Mouse (Mus musculus): ENCODE data around the gene Wfdc8. TPM values are rescaled to one million over a fixed set of nuclear protein-coding genes. Genes with fewer than 3 reads are reported as not detected.
"Not testable (repeated sequence)": the region's sequence is repeated elsewhere in the genome, so short reads cannot be mapped to it uniquely, and the experiment has no call there.

Gene Wfdc8
- polyA plus RNA-seq (2011; ENCODE audit: insufficient read depth, insufficient read length, low replicate concordance, missing spikeins) = not detected in 2 replicates

DNA sequence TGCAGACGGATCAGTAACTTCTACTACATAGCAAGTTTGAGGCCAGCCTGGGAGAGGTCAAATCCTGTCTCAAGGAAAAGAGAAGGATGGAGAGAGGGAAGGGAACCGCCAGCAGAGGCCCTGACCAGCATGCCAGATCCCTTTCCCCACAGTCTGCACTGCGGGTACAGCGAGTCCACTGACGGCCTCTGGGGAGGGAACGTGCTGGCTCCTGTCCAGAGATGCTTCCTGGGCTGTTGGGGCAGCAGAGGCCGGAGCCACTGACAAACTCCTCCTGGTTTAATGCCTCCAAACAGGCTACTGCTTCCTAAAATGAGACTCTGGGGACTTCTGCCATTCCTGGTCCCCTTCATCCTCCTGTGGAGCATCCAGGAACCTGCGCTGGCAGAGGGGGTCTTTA, at the start of gene Wfdc8, which contains the start of gene Wfdc6b:
TSS of gene Wfdc8 (minus strand) at position 156 of the 400 bp plus-strand sequence.
TSS of gene Wfdc6b (plus strand) at position 52 of the 400 bp plus-strand sequence.
- H3K4me1 ChIP-seq (ENCODE audit: control insufficient read depth, insufficient read depth, low read length); H3K4me3 ChIP-seq (replicated peaks; ENCODE audit: control insufficient read depth, low read depth, low read length); H3K27ac ChIP-seq (ENCODE audit: control insufficient read depth, insufficient read depth, low read depth, low read length, poor library complexity): not testable (repeated sequence)
- 62% methylated on average over 8 of the region's 8 CpGs for WGBS

- Histone ChIP-seq H3K27ac (ENCODE audit: control insufficient read depth, insufficient read depth, low read depth, low read length, poor library complexity) (no peak within 1 kb of the TSS), H3K4me1 (ENCODE audit: control insufficient read depth, insufficient read depth, low read length) (0 out of 2 replicates have a peak, but pooled peaks cover 1% of the 10 kb centered on the region), H3K4me3 (replicated peaks; ENCODE audit: control insufficient read depth, low read depth, low read length) (no peak within 1 kb of the TSS)
- 66% methylated on average over 9 of the region's 9 CpGs for WGBS
- TF ChIP-seq CTCF (IDR thresholded peaks at IDR 0.05; ENCODE audit: control insufficient read depth, insufficient read depth, low read length) = no peak
- no peak for TF ChIP-seq POLR2A (IDR thresholded peaks at IDR 0.05; ENCODE audit: borderline replicate concordance, control insufficient read depth, low read depth, low read length)
Measured at GRCm38 (mm10) chr2:164656483-164656882, 43.1 kb upstream of the Wfdc8 start, which contains the start of gene Wfdc9. Gene Wfdc9, minus strand, starts transcription at chr2:164656583.

- Histone ChIP-seq H3K4me3 (replicated peaks; ENCODE audit: control insufficient read depth, low read depth, low read length) (no peak within 1 kb of the TSS), H3K4me1 (ENCODE audit: control insufficient read depth, insufficient read depth, low read length) (0 out of 2 replicates have a peak, but pooled peaks cover 1% of the 10 kb centered on the region), H3K27ac (ENCODE audit: control insufficient read depth, insufficient read depth, low read depth, low read length, poor library complexity) (no peak within 1 kb of the TSS)
- WGBS = 10% methylated on average over 11 of the region's 11 CpGs
- TF ChIP-seq POLR2A (IDR thresholded peaks at IDR 0.05; ENCODE audit: borderline replicate concordance, control insufficient read depth, low read depth, low read length) (no peak), CTCF (IDR thresholded peaks at IDR 0.05; ENCODE audit: control insufficient read depth, insufficient read depth, low read length) (peak; percentile 89)
Measured at GRCm38 (mm10) chr2:164655858-164656257, 42.4 kb upstream of the Wfdc8 start, which contains the start of gene Wfdc10. Gene Wfdc10, plus strand, starts transcription at chr2:164656046.

DNA sequence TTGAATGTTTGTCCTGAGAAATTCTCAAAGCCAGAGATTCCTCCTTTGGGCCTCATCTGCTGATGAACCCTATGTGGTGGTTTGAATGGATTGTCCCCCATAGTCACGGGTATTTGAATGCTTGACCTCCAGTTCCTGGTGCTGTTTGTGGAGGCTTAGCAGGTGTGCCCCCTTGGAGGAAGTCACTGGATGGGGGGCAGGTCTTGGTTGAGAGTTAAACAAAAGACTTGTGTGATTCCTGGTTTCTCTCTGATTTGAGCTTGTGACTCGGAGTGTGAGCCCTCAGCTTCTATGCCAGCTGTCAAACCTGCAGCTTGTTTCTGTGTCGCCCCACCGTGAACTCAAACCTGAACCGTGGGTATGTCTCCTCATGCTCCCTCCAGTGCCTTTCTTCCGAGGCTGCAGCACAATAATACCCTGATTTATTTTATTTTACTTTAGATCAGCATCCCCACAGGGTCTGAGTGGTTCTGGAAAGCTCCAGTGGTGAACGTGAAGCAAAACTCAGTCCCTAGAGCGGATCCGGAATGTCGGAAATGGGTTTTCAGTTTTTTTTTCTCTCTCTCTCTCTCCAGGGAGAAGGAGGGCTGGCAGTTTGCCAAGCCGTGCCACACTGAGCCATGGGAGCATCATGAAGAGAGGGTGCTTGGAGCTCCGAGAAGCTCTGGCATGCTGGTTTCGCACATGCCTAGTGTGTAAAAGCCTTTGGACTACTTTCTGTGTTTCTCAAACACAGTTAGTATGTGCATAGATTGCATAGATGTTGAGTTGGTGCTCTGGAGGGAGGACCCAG, 28.7 kb upstream of the Wfdc8 start:
- no peak overlapping the region for H3K27ac ChIP-seq (ENCODE audit: control insufficient read depth, insufficient read depth, low read depth, low read length, poor library complexity)
- peaks cover 2% of the 10 kb centered on the region; the same call in 1 of the 2 replicates for H3K4me1 ChIP-seq (ENCODE audit: control insufficient read depth, insufficient read depth, low read length)
- TF ChIP-seq CTCF (IDR thresholded peaks at IDR 0.05; ENCODE audit: control insufficient read depth, insufficient read depth, low read length) (no peak), POLR2A (IDR thresholded peaks at IDR 0.05; ENCODE audit: borderline replicate concordance, control insufficient read depth, low read depth, low read length) (no peak)
- WGBS = 82% methylated on average over 13 of the region's 13 CpGs
- no peak overlapping the region for H3K4me3 ChIP-seq (replicated peaks; ENCODE audit: control insufficient read depth, low read depth, low read length)

DNA sequence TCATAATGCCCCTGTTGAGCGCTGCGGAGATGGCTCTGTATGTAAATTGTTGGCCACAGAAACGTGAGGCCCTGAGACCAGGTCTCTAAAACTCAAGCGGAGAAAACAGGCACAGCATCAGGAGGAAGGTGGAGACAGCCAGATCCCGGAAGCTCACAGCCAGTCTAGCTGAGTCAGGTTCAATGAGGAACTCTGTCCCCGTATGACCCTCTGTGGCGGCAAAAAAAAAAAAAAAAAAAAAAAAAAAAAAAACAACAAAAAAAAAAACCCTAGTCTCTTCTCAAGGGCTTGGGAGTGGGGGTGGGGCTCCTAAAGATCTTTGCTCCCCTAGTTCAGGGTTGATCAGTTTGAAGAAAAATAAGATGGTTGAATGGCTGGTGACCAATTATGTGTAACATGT, 27.7 kb upstream of the Wfdc8 start:
- peaks cover 2% of the 10 kb centered on the region; the same call in 1 of the 2 replicates for H3K4me1 ChIP-seq (ENCODE audit: control insufficient read depth, insufficient read depth, low read length)
- 10% methylated on average over 7 of the region's 7 CpGs for WGBS
- no peak overlapping the region for H3K4me3 ChIP-seq (replicated peaks; ENCODE audit: control insufficient read depth, low read depth, low read length)
- H3K27ac ChIP-seq (ENCODE audit: control insufficient read depth, insufficient read depth, low read depth, low read length, poor library complexity) = peak overlapping the region; percentile 74
- TF ChIP-seq CTCF (IDR thresholded peaks at IDR 0.05; ENCODE audit: control insufficient read depth, insufficient read depth, low read length) = no peak
- TF ChIP-seq POLR2A (IDR thresholded peaks at IDR 0.05; ENCODE audit: borderline replicate concordance, control insufficient read depth, low read depth, low read length) = no peak

DNA sequence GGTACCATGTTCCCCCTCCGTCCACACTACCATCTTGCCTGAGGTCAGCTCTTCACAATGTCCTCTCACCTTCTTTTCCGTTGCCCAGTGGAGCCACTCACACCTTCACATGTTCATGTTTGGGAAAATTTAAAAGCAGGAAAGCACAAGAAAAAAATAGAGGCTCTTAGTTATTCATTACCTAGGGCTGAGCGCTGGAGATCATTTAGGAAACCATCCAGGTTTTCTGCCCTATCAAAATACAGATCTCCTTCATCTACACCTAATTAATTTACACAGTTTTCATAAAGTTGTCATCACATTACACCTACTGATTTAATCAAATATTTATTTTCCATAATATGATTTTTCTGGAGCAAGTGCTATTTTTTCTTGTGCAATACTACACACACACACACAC, 25.3 kb upstream of the Wfdc8 start, which contains the start of gene Wfdc16:
TSS of gene Wfdc16 (minus strand) at position 101 of the 400 bp plus-strand sequence.
- 79% methylated on average over 3 of the region's 3 CpGs for WGBS
- Histone ChIP-seq H3K4me1 (ENCODE audit: control insufficient read depth, insufficient read depth, low read length) (peaks cover 2% of the 10 kb centered on the region; the same call in 1 of the 2 replicates), H3K27ac (ENCODE audit: control insufficient read depth, insufficient read depth, low read depth, low read length, poor library complexity) (no peak within 1 kb of the TSS), H3K4me3 (replicated peaks; ENCODE audit: control insufficient read depth, low read depth, low read length) (no peak within 1 kb of the TSS)
- no peak for TF ChIP-seq POLR2A (IDR thresholded peaks at IDR 0.05; ENCODE audit: borderline replicate concordance, control insufficient read depth, low read depth, low read length)
- no peak for TF ChIP-seq CTCF (IDR thresholded peaks at IDR 0.05; ENCODE audit: control insufficient read depth, insufficient read depth, low read length)

GRCm38 (mm10) chr2:164635266-164635665, 21.8 kb upstream of the Wfdc8 start:
- 80% methylated on average over 9 of the region's 9 CpGs for WGBS
- Histone ChIP-seq H3K27ac (ENCODE audit: control insufficient read depth, insufficient read depth, low read depth, low read length, poor library complexity) (no peak overlapping the region), H3K4me3 (replicated peaks; ENCODE audit: control insufficient read depth, low read depth, low read length) (no peak overlapping the region), H3K4me1 (ENCODE audit: control insufficient read depth, insufficient read depth, low read length) (peaks cover 2% of the 10 kb centered on the region; the same call in 1 of the 2 replicates)
- no peak; the same call in 1 of the 2 replicates for TF ChIP-seq CTCF (IDR thresholded peaks at IDR 0.05; ENCODE audit: control insufficient read depth, insufficient read depth, low read length)
- no peak for TF ChIP-seq POLR2A (IDR thresholded peaks at IDR 0.05; ENCODE audit: borderline replicate concordance, control insufficient read depth, low read depth, low read length)

GRCm38 (mm10) chr2:164621775-164622174, 8.3 kb upstream of the Wfdc8 start:
- TF ChIP-seq CTCF (IDR thresholded peaks at IDR 0.05; ENCODE audit: control insufficient read depth, insufficient read depth, low read length) (no peak), POLR2A (IDR thresholded peaks at IDR 0.05; ENCODE audit: borderline replicate concordance, control insufficient read depth, low read depth, low read length) (no peak)
- Histone ChIP-seq H3K4me1 (ENCODE audit: control insufficient read depth, insufficient read depth, low read length) (no peaks in the 10 kb centered on the region), H3K4me3 (replicated peaks; ENCODE audit: control insufficient read depth, low read depth, low read length) (no peak overlapping the region), H3K27ac (ENCODE audit: control insufficient read depth, insufficient read depth, low read depth, low read length, poor library complexity) (no peak overlapping the region)
- 62% methylated on average over 4 of the region's 4 CpGs for WGBS

Data from bone marrow, adult 2 months (tissue).